Mouse (Mus musculus) kidney, adult 2 months (tissue): ENCODE measurements at regions not wholly inside any gene's neighbourhood (a gene's known extent, or its start where the extent isn't known, plus 50 kb on each side); places are given as distances from the start of the nearest gene placed in this dataset.

Source experiments
- CTCF ChIP-seq: fragments of 200-500 bp; conservative IDR thresholded peaks from 2 replicates; pipeline ENCODE4 v1.5.1; 2011; ENCODE audit warnings: low read depth, mild to moderate bottlenecking, control low read depth, low read length, moderate library complexity, mixed read lengths; ENCODE audit not compliant: insufficient read depth, insufficient read length
- POLR2A ChIP-seq: fragments of 200-500 bp; IDR thresholded peaks from one replicate; pipeline ENCODE4 v1.6.1; 2011; ENCODE audit warnings: low read depth, low read length, control low read depth

GRCm38 (mm10) chr3:147991738-147992137 is 998.6 kb downstream of the Adgrl2 start:
- no peak for TF ChIP-seq CTCF
- TF ChIP-seq POLR2A = no peak
